Mouse (Mus musculus) right cerebral cortex, postnatal 10 days (tissue): Measurements from ENCODE around the gene Mup11.
"Not testable (repeated sequence)": the region's sequence is repeated elsewhere in the genome, so short reads cannot be mapped to it uniquely, and the experiment has no call there.

Experiments
- DNase-seq, 2 experiments: peaks; one replicate each; pipeline ENCODE4 v3.0.0; 2021; ENCODE audit warnings: low spot score in 2 of 2

Gene Mup11

GRCm38 (mm10) chr4:60662311-60662710 is at the start of gene Mup11:
Gene Mup11, minus strand, starts transcription at chr4:60662411.
- DNase-seq: not testable (repeated sequence)
